Comparison of ENCODE assay signal across 8 mouse cellular contexts in the genomic region with DNA sequence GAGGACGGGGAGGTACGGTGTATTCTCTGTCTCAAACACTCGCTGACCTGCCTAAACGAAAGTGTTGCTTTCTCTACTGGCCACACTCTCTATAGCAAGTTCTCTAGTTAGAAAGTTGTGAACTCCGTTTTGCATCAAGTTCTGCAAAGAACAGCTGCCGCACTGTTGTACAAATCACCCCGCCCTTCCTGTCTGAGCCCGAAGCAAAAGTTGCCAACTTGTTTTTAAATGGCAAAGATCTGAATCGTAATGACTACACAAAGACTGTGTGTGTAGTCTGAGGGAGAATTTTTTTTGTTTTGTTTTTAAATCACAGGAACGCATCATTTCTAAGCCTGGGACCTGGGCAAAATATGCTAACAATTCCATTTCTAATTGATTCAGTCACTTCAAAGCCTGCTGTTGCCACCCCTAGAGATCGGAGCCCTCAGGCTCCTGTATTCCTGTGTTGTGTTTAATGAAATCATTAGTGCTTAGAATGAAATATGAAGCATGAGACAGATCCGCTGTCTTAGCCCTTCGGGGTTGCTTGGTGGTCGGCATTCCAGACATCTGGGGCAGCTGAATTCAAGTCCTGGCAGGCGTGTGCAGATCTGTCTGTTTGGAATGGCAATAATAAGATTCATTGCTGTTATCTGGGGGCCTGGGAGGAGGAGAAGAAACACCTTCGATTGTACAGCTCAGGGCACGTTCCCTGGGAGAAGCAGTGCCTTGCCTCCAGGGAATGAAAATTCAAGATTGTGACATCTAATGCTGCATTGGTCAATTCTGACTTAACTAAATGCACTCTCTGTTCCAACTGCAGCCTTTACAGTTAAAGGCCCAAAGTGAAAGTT. TPM values are rescaled to one million over a fixed set of nuclear protein-coding genes. Genes with fewer than 3 reads are reported as not detected.
DNase-seq lines count a peak whose midpoint lies in the region; ATAC-seq lines count a peak whose summit lies in the region.

No protein-coding gene starts in this region.

- peaks cover 0 to 3% of the 10 kb centered on the region in 2 experiments; a peak in 1 of 4 replicates for H3K4me1 ChIP-seq in heart, embryonic 14.5 days (ENCODE audit: control insufficient read depth in 2 of 2, insufficient read depth in 2 of 2, low read length in 2 of 2)

- peaks cover 81% of the 10 kb centered on the region for H3K36me3 ChIP-seq in heart, embryonic 14.5 days (ENCODE audit: control insufficient read depth, insufficient read depth, low read length)

- no peaks in the 10 kb centered on the region for H3K27me3 ChIP-seq in heart, embryonic 14.5 days (ENCODE audit: control insufficient read depth, insufficient read depth, low read length)

- peak; percentile 75 for ATAC-seq in CD4-positive, CD25-positive, alpha-beta regulatory T cell, adult 4 months
- no peak for ATAC-seq in heart, embryonic 14.5 days (ENCODE audit: insufficient number of reproducible peaks, insufficient read depth, low FRiP score, low read depth)
- no peak for ATAC-seq in inflammation-experienced regulatory T-cells, adult 6 months

- 68% methylated on average over 17 of the region's 17 CpGs for WGBS in heart, embryonic 14.5 days

- H3K4me3 ChIP-seq in heart, embryonic 14.5 days (ENCODE audit: control insufficient read depth in 1 of 2, insufficient read depth in 1 of 2, low read depth in 1 of 2, low read length in 2 of 2) = no peak overlapping the region

- H3K4me2 ChIP-seq in heart, embryonic 14.5 days (ENCODE audit: low read length) = no peak overlapping the region

- peak overlapping the region; percentile 20 to 25; a peak in 3 of 4 replicates for H3K27ac ChIP-seq in heart, embryonic 14.5 days (replicated peaks in 1 of 2; ENCODE audit: control insufficient read depth in 1 of 2, insufficient read depth in 1 of 2, low read depth in 2 of 2, low read length in 2 of 2)

- H3K9me3 ChIP-seq in heart, embryonic 14.5 days (ENCODE audit: control insufficient read depth, low read length) = no peaks in the 10 kb centered on the region

- no peak overlapping the region for H3K9ac ChIP-seq in heart, embryonic 14.5 days (ENCODE audit: low read length)

- DNase-seq in adrenal gland, postnatal 10 days = peak; percentile 32
- DNase-seq in adrenal gland, adult 18-20 months (ENCODE audit: low spot score in 2 of 2) = no peak
- DNase-seq in lung, postnatal 10 days = peak; percentile 67
- no peak for DNase-seq in layer of hippocampus, postnatal 14 days (ENCODE audit: low spot score in 2 of 2)
- no peak for DNase-seq in right cerebral cortex, postnatal 14 days

RNA-seq across cellular contexts. Expression of a gene that starts 59.8 kb away (rescaled TPM):
- not detected for total RNA-seq in adrenal gland, postnatal 10 days (2021)
- not detected for total RNA-seq in adrenal gland, adult 18-20 months (2021)
- not detected for polyA plus RNA-seq in CD4-positive, CD25-positive, alpha-beta regulatory T cell, adult 4 months (2017; shearing (Covaris generic))
- polyA plus RNA-seq in heart, embryonic 14.5 days (2014; fragmentation: Nextera tagmentation; extraction: Ambion mirVana) = not detected in 2 replicates
- total RNA-seq in layer of hippocampus, postnatal 14 days (2021) = not detected
- not detected for polyA plus RNA-seq in inflammation-experienced regulatory T-cells, adult 6 months (2017; shearing (Covaris generic))

Comparison
In these comparisons a context has a peak if more than half of its experiments do, and no peak if none do; other contexts are left out.
1. DNase-seq: peak in adrenal gland, postnatal 10 days (single experiment) and lung, postnatal 10 days (single experiment); none in adrenal gland, adult 18-20 months (0 of 2), layer of hippocampus, postnatal 14 days (0 of 2) and right cerebral cortex, postnatal 14 days (single experiment).